Mouse (Mus musculus) telencephalon, adult 2 months (tissue): Measurements from ENCODE around the gene C1ql2.

Experiments
- DNase-seq: peaks from one replicate; pipeline ENCODE4 v3.0.0-alpha.2; 2011; ENCODE audit warnings: low read depth, low spot score

Gene C1ql2

DNA sequence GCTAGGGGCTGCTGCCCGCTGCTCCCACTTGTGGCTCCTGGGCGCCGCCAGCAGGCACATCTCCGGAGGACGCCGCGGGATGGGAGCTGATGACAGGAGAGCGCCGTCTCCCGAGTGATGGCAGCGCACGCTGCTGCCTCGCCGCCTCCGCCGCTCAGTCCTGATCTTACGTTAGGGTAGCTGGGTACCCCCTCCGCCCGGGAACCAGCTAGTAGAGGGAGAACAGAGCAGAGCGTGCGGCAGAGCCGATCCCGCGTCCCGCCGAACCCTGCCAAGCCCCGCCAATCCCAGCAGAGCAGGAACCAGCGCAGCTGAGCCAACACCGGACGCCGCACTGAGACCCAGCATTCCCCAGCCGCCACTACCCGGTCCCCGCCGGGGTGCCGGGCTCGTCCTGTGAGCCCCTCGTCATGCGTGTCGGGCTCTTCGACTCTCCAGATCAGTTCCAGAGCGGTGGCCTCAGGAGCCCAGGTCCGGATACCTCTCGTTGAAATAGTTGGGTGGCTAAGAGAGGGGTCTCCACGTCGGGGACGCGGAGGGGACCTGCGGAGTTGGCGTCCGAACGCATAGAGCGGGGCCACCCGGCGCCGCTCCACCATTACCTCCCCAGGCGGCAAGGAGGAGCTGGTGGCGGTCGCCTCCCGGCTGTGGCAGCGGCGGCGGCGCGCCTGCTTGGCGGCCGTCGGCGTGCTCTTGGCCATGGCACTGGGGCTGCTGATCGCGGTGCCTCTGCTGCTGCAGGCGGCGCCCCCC is at the start of gene C1ql2:
Gene C1ql2 (plus strand): TSS at position 164 of the 753 bp plus-strand sequence.
- DNase-seq: no peak

DNA sequence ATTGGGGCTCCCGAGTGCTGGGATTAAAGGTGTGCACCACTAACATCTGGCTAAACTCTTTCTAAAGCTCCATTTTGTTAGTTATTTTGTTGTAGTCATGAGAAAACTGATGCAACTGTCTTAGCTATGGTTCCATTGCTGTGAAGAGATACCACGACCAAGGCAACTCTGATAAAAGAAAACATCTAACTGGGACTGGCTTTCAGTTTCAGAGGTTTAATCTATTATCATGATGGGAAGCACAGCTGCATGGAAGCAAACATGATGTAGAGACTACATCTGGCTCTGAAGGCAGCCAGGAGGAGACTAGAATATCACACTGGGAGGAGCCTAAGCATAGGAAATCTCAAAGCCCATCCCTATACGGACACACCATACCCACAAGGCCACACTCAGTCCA is 48.7 kb upstream of the C1ql2 start:
- no peak for DNase-seq

DNA sequence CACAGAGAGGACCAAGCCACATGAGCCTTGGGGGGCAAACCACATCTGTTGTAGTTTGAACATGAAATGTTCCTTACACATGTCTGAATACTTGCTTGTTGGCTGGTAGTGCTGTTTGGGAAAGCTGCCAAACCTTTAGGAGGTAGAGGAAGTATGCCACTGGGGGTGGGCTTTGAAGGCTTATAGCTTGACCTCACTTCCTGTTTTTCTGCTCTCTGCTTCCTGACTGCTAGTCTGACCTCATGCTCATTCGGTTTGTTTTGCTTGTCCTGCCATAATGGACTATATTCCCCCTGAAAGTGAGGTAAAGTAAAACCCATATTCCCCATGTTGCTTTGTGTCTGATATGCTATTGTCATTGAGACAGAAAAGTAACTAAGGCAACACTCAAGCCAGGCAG is 46.6 kb upstream of the C1ql2 start:
- DNase-seq: no peak

DNA sequence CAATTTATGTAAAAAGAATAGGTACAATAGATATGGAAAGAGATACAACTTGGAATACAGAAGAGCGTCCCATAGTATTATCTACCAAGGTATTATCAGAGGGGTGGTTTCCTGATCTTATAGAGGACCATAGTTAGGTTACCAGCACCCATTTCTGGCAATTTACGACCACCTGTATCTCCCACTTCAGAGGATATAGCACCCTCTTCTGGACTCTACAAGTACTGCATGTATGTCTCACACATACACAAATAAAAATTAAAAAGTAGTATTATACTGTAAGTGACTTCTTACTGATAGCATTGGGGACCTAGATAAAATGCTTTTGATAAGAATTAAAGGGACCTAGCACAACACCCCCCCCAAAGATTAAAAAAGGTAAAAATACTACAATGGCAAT is 43.4 kb upstream of the C1ql2 start:
- no peak for DNase-seq

DNA sequence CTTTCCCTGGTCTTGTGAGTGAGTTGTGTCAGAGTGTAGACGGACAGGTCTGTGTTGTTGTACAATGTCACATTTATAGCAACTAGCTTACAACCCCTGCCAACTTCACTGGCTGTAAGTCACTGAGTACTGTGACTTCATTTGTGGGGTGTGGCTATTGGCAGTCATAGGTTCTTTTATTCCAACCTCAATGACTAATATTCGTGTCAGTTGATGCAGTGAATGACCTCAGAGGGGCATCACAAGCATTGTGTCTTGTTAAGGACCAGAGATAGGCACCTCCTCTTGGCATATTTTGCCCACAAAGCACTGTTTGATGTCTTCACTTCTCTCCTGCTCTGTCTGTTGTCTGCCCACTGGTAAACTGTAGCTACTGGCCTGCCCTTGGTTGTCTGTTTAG is 34.6 kb upstream of the C1ql2 start:
- DNase-seq: no peak

DNA sequence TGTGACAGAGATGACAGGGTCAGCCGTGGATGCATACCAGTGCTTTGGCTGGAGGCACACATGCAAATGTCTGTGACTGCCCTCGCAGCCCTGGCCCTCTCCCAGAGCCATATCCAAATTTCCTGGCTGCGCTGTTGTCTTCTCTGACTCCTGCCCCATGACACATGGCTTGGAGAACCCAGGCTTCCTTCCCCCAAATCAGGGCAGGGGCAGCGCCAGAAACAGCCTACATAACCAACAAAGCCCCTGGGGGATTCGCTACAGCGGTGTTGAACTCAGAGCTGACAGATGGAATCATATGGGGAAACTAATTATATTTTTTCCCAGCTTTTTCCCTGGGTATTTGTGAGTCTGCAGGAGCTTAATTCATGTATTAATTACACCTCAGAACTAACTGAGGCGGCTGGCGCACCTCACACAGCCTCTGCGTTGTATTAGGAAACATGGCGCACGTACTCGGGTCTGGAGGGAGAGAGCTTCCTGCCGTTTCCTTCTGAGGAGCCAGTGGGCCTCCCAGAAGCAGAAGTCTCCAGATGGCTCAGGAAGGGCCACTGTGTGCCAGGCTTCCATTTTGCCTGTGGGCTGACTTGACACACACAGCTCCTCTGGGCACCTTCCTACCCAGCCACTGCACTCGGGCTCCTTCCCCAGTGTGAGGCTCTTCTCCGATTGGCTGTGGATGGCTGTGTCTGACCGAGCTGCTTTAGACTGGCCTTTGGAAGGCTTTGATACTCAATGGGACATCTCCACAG is 18.9 kb upstream of the C1ql2 start:
- DNase-seq: no peak

DNA sequence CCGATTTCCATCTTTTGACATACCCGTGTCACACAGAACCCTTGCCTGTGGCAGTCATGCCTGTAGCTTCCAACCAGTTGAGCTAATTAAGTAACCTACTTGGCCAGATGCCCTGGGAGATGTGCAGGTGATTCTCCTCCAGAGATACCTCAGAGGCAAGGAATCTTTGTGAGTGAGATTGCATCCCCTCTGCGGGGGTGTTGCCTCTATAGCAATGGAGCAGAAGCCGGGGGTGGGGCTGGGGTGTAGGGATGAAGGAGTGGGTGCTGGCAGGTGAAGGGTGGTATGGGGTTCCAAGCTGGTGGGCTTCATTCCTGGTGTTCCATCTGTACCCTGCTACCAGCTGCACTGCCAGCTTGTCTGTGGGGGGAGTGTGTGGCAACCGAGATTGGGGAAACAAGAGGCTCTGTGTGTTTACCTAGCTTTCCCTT is 17.2 kb upstream of the C1ql2 start:
- DNase-seq: no peak

DNA sequence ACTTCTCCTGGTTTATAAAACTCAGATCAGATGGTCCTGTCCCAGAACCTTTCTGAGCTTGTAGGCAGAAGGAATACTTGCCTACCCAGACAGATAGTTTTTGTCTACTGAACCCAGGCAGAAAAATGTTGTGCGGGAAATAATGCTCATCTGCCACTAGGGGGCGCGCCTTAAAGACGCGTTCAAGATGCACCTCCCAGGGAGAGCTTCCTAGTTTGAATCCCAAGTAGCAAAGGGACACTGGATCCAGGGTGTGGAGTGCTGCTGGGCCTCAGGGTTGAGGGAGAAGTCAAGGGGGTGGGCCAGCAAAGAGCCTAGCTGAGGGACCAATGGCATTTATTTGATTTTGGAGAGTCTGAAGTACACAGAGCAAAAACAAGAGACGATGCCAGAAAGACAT is 12.7 kb upstream of the C1ql2 start:
- DNase-seq: no peak

DNA sequence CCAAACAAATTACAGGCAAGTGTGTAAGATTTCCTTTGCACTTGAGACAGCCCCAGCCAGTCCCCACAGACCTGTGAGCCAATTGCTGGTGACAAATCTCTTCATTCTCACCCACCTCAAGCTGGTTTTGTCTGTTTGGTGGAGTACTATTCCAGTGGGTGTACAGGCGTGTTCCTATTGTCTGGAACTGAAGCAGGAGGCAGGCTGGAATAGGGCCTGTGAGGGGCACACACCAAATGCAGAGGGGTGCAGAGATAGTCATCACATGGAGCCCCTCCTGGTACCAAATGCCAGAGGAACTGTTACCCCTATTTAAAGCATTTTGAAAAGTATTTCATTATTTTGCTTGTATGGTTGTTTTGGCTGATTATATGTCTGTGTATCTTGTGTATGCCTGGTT is 12.2 kb upstream of the C1ql2 start:
- no peak for DNase-seq

DNA sequence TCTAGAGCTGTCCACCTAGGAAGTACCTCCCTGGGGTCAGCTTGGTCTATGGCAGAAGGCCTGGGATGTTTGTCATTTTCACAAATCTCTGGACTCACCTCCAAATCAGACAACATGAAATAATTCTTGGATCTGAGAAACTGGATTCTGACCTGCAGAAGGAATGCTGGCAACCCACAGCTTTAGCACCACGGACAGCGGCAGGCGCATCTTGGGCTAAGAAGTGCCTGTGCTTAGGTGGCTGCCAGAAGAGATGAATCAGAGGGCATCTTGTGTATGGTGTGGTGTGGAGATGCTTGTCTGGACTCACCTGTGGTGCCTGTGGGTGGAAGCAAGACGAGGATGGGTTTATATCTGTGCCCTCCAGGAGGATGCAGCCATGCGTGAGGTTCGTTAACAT is 8.5 kb upstream of the C1ql2 start:
- no peak for DNase-seq

DNA sequence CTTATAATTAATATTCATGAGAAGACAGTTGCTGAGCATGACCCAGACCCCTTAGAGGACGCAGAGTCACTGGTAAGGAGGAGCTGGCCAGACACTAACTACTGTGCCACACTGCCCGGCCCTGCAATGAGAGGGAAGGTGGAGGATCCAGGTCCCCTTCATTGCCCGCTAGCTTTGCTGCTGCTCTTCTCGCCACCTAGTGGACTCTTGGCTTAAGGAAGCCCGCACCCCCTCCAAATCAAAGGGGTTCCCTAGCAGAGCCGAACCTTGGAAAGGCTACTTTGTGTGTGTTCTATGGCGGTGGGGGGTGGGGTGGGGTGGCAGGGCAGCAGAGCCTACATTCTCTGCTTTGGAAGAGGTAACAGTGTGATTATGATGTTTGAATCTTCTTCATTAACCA is 2.4 kb upstream of the C1ql2 start:
- no peak for DNase-seq

DNA sequence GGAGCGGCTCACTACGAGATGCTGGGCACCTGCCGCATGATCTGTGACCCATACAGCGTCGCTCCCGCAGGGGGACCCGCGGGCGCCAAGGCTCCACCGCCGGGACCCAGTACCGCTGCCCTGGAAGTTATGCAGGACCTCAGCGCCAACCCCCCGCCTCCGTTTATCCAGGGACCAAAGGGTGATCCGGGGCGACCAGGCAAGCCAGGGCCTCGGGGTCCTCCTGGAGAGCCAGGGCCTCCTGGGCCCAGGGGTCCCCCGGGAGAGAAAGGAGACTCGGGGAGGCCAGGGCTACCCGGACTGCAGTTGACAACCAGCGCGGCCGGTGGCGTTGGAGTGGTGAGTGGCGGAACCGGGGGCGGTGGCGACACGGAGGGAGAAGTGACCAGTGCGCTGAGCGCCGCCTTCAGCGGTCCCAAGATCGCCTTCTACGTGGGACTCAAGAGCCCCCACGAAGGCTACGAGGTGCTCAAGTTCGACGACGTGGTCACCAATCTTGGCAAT is 842 bp downstream of the C1ql2 start:
- no peak for DNase-seq

DNA sequence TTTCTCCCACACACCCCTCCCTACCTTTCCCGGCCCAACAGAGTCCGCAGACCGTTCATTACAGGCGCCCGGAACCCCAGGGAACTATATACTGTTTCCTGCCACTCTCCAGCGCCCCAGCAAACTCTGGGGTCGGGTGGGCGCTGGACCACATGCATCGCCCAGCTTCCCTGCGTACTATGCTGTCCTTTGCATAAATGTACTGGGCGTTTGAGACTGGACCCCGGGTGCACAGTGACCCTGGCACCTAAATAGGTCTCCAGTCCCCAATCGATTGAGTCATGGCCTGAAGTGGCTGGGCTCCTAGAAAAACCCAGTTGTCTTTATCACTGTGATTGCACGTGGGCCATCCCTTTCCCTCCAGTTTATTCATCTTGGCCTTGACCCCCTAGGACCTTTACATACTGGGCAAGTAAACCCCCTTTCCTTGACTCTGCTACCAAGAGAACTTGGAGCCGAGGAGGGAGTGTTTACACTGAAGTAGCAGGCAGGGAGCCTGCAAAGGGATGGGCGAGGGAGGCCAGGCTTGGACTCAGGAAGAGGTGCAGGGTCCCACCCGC is 1.5 kb downstream of the C1ql2 start:
- DNase-seq: no peak

DNA sequence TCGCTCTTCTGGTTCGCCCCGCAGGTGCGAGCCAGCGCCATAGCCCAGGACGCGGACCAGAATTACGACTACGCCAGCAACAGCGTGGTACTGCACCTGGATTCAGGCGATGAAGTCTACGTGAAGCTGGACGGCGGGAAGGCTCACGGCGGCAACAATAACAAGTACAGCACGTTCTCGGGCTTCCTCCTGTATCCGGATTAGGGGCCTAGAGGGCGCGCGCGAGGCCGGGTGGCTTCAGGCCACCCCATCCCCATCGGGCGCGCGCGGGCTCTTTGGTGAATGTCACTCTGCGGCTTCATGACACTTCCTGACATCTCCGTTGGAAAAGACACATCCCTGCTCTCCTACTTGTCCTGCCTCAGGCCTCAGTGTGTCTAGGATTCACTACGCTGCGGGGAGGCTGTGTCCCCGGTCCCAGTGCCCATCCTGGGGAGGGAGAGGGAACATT is 2.0 kb downstream of the C1ql2 start:
- no peak for DNase-seq

DNA sequence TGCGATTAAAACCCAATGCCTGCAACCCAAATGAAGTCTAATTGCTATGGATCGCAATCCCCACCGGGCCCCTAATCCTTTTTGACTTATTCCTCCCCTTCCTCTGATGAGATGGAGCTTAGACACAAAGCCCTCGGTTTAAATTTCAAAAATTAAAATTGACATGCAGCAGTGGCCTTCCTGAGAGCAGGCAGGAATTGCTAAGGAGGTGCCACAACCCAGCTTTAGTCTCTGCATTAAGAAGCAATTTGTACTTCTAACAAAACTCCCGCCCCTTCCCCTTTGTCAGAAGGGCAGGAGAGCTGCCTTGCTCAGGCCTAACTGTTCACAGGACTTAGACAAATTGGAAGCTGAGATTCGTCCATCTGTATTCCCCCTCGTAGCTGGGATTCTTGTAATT is 4.6 kb downstream of the C1ql2 start:
- no peak for DNase-seq

DNA sequence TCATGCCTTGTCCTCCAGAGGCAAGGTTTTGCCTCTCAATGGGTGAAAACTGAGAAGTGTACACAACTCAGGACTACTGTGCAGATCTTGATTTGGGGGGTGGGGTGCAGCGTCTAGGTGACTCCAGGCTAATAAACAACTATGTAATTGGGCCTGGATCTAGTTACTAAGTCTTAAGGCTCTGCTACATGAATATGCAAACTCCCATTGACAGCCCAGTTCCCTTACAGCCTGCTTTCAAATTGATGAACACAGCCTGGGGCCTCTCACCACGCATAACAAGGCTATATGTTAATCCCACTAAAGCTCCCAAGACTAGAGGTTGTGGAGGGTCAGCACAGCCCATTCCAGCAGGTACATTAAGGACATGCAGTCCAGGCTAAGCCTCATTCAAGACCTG is 14.0 kb downstream of the C1ql2 start:
- DNase-seq: no peak

DNA sequence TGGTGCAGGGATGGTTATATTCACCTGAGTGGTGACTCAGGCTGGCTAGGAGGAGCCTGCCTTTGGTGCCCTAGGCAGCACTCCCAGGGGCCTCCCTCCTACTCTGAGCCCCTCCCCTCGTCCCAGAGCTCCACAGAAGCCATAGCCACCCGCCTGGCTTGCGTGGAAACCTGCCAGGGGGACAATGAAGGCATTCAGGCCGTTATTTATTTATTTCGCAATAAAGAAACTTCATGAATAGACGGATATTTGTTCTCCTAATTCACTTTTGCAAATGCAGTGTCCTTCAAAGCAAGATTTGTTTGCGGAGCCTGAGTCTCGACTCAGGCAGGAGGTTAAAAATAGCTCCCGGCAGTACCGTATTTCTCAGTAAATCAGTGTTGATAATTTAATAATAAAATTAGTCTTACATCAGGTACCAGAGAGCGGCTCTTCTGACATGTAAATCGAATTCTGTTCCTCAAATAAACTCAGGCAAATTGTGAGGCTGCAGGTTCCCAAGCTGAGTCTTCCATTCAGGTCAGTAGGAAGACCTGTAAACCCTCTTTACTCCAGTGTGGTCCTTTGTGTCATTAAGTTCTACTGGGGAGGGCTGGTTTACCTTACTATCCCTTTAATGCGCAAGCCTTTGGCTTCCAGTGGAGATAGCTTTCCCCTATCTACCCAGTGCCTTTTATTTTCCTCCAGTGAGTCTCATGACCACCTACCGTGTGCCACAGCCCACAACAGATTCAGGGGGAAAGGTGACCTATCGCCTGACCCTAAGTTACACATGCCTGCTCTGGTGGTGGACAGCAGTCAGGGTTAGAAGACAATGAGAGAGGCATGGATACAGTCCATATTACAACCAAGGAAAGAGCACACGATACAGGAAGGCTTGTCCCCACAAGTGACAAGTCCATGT is 17.2 kb downstream of the C1ql2 start:
- DNase-seq: peak; percentile 38

DNA sequence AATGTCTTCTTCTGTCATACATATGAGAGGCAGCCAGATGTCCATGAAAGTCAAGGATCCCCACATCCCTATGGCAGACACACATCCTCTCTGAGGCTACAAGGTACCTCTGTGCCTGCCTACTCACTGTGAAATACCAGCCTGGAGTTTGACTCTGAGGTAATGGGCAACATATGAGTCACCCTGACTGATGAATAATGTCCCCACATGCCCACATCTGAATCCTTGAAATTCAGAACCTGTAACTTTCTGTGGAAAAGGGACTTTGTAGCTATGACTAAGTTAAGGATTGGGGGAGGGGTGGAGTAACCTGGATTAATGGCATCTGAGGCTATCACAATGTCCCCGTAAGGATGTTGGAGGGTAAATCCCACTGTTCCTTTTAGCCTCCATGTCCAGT is 23.3 kb downstream of the C1ql2 start:
- no peak for DNase-seq

DNA sequence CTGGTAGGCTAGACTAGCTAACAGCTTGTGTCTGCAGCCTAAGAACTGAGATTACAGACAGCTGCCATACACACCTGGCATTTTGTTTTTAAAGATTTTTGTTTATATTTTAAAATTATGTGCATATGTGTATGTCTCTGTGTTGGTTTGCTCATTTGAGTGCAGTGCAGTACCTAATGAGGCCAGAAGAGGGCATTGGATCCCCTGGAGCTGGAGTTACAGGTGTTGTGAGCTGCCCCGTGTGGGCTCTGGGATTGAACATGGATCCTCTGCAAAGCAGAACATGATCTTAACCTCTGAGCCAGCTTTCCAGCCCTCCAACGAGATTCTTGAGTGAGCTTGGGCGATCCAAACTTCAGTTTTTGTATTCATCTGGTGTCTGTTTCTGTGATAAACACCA is 27.8 kb downstream of the C1ql2 start:
- DNase-seq: no peak

DNA sequence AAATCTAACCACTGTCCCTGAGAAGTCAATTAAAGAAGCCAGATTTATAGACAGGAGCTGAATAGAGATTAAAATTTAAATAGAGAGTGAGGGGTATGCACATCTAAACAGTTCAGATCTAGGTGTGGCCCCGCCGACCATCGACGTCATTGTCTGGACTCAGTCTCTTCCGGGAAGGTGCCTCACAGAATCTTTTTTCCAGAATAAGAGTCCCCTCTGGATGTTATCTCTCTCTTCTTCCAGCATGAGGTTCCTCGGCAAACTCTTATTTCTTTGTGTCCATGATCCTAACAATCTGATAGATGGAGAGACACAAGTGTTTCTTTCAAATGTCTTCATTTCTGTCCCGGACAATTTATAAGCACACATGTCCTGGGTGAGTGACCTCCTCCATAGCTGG is 33.7 kb downstream of the C1ql2 start:
- no peak for DNase-seq

DNA sequence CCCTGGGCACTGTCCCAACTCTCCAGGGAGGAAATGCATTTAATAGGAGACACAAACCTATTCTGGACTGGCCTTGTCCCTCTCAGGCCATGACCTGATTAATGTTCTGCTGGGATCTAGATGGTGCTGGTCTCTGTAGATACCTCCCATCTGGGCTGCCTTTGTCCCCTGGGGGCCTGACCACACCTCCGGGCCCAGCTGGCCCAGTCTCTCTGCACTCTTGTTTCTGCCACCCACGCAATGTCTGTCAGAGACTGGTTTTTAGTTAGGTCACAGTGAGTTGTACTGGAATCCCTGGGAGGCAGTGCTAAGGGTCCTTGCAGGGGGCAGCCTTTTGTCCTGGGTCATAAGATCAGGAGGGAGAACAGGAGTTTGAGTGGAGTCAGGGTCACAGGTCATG is 34.5 kb downstream of the C1ql2 start:
- no peak for DNase-seq
